Mouse (Mus musculus) bone marrow, adult 2 months (tissue): ENCODE results near the gene Asgr1.

ENCODE experiments used
- CTCF ChIP-seq: fragments of 200-500 bp; IDR thresholded peaks from 2 replicates; pipeline ENCODE4 v1.5.1; 2011; ENCODE audit warnings: low read length, control low read depth; ENCODE audit not compliant: control insufficient read depth, insufficient read depth
- POLR2A ChIP-seq: fragments of 200-500 bp; IDR thresholded peaks from 2 replicates; pipeline ENCODE4 v1.6.1; 2011; ENCODE audit warnings: low read depth, mild to moderate bottlenecking, control low read depth, low read length, borderline replicate concordance; ENCODE audit not compliant: control insufficient read depth

- TF ChIP-seq CTCF (no peak), POLR2A (no peak)
Observed at GRCm38 (mm10) chr11:70097396-70097795, 43.5 kb downstream of the Asgr1 start.
